Mouse (Mus musculus) C2C12 (cell line): ENCODE data around the gene Osbpl9. TPM values are rescaled to one million over a fixed set of nuclear protein-coding genes. Genes with fewer than 3 reads are reported as not detected.

ENCODE experiments used
- H3K27me3 ChIP-seq: one replicate; pipeline ENCODE4 v1.6.1; 2011; ENCODE audit not compliant: control insufficient read depth, insufficient read depth, insufficient read length
- H3K36me3 ChIP-seq: one replicate; pipeline ENCODE4 v1.6.1; 2011; ENCODE audit not compliant: control insufficient read depth, insufficient read depth
- H3K4me3 ChIP-seq: one replicate; pipeline ENCODE4 v1.5.1; 2011; ENCODE audit warnings: mild to moderate bottlenecking, control low read depth; ENCODE audit not compliant: poor library complexity, insufficient read depth, severe bottlenecking
- H3K79me2 ChIP-seq: one replicate; pipeline ENCODE4 v1.6.1; 2011; ENCODE audit not compliant: control insufficient read depth, insufficient read depth
- H3K79me3 ChIP-seq: one replicate; pipeline ENCODE4 v1.6.1; 2011; ENCODE audit warnings: low read depth, control low read depth
- H3ac ChIP-seq: one replicate; pipeline ENCODE3; 2011; ENCODE audit warnings: low read depth; ENCODE audit not compliant: control insufficient read depth, insufficient read length
- CEBPB ChIP-seq: IDR thresholded peaks from one replicate; pipeline ENCODE4 v1.6.1; 2011; ENCODE audit warnings: low read depth, mild to moderate bottlenecking, control low read depth, moderate library complexity
- CTCF ChIP-seq: IDR thresholded peaks from one replicate; pipeline ENCODE4 v1.5.1; 2011; ENCODE audit not compliant: control insufficient read depth, insufficient read depth, insufficient read length
- FOSL1 ChIP-seq: IDR thresholded peaks from one replicate; pipeline ENCODE4 v1.8.0; 2011; ENCODE audit warnings: mild to moderate bottlenecking, low read length; ENCODE audit not compliant: poor library complexity, insufficient read depth, severe bottlenecking
- MAX ChIP-seq: IDR thresholded peaks from one replicate; pipeline ENCODE4 v1.6.1; 2011; ENCODE audit warnings: mild to moderate bottlenecking, control low read depth
- MYOD1 ChIP-seq: IDR thresholded peaks from one replicate; pipeline ENCODE4 v1.6.1; 2011; ENCODE audit warnings: low read depth; ENCODE audit not compliant: control insufficient read depth, insufficient read length
- MYOG ChIP-seq: IDR thresholded peaks from one replicate; pipeline ENCODE4 v1.6.1; 2011; ENCODE audit not compliant: control insufficient read depth, insufficient read length; ENCODE audit errors: extremely low read depth
- USF1 ChIP-seq: IDR thresholded peaks from one replicate; pipeline ENCODE4 v1.6.1; 2011; ENCODE audit warnings: low read depth, mild to moderate bottlenecking, control low read depth, moderate library complexity
- long read RNA-seq, 2 experiments: library from polyadenylated mRNA; unstranded; transcript quantifications; one replicate each; pipeline ENCODE4 v2.0.0; 2019 to 2020
- polyA plus RNA-seq: library from polyadenylated mRNA; unstranded; fragments of >200 nt; fragmentation: generic; extraction: Trizol; gene quantifications from one replicate; pipeline ENCODE4 v1.2.1, GENCODE M21; 2012; ENCODE audit warnings: missing spikeins

The Osbpl9 gene
- polyA plus RNA-seq = 27.2 TPM
- long read RNA-seq, experiment 1, transcript Osbpl9-201 (24 exons, 2,871 nt) = minor isoform, 15 of 104 reads
- long read RNA-seq, experiment 1, transcript Osbpl9-202 (21 exons, 3,134 nt) = major isoform, 38 of 104 reads
- long read RNA-seq, experiment 1, transcript Osbpl9-213 (20 exons, 2,604 nt) = minor isoform, 14 of 104 reads
- long read RNA-seq, experiment 1, partial matches to known transcripts = 16 of 104 reads
- long read RNA-seq, experiment 1, other reads (novel, unspliced or antisense) = 18 of 104 reads
- long read RNA-seq, experiment 2, transcript Osbpl9-201 (24 exons, 2,871 nt) = minor isoform, 106 of 700 reads
- long read RNA-seq, experiment 2, transcript Osbpl9-213 (20 exons, 2,604 nt) = minor isoform, 199 of 700 reads
- long read RNA-seq, experiment 2, transcript Osbpl9-218 (23 exons, 2,408 nt) = minor isoform, 80 of 700 reads
- long read RNA-seq, experiment 2, transcript Osbpl9-202 (21 exons, 3,134 nt) = major isoform, 220 of 700 reads
- long read RNA-seq, experiment 2, partial matches to known transcripts = 22 of 700 reads
- long read RNA-seq, experiment 2, other reads (novel, unspliced or antisense) = 68 of 700 reads

DNA sequence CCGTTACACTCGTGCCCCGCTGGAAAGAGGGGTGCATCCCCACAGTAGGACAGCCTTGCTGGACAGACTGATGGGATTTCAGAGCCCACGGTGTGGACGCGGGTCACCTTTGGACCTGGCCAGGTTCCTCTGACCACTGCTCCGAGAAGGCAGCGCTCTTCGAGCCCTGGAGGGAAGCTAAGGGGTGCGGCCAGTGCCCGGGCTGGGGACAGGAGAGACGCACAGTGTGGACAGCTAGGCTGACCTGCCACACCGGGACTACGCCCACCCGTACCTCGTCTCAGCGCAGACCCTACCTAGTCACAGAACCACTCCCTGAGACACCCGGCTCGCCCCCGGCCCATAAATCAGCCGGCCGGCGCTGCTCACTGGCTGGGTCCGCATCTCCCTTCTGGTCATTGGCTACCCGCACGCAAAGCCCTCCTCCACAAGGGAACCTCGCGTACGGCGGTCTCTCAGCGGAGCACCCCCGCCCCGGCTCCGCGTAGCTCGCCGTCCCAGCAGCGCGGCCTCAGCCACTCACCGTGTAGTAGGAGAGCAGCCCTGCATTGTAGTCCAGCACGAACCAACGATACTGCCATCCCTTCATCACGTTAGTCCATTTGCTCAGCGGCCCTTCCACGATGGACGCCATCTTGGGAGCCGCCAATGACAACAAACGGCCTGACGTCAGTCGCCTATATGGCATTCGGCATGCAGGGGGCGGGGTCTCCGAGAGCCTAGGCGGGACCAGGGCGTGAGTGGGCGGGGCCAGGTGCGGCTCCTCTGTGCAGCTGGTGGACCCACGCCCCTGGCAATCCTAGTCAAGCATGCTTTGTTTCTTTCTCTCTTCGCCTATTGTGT lies at the start of gene Osbpl9:
Gene Osbpl9 (minus strand): TSS at position 691 of the 843 bp plus-strand sequence.
- peaks cover 11% of the 10 kb centered on the region for H3K79me3 ChIP-seq
- peaks cover 34% of the 10 kb centered on the region for H3K79me2 ChIP-seq
- H3K27me3 ChIP-seq = no peaks in the 10 kb centered on the region
- H3ac ChIP-seq = peak within 1 kb of the TSS; percentile 76
- TF ChIP-seq MYOG = no peak
- TF ChIP-seq MYOD1 = no peak
- no peak for TF ChIP-seq USF1
- no peak for TF ChIP-seq CTCF
- peak; percentile 33 for TF ChIP-seq MAX
- H3K36me3 ChIP-seq = no peaks in the 10 kb centered on the region
- H3K4me3 ChIP-seq = peak within 1 kb of the TSS; percentile 78

GRCm38 (mm10) chr4:109251605-109252004 lies 49.5 kb upstream of the Osbpl9 start:
- Histone ChIP-seq H3K4me3 (no peak overlapping the region), H3K79me2 (no peaks in the 10 kb centered on the region), H3ac (no peak overlapping the region), H3K27me3 (no peaks in the 10 kb centered on the region), H3K36me3 (no peaks in the 10 kb centered on the region), H3K79me3 (no peaks in the 10 kb centered on the region)
- TF ChIP-seq MYOD1 (no peak), FOSL1 (no peak), CTCF (peak; percentile 58)

- H3K36me3 ChIP-seq = no peaks in the 10 kb centered on the region
- H3K79me2 ChIP-seq = no peaks in the 10 kb centered on the region
- H3K27me3 ChIP-seq = no peaks in the 10 kb centered on the region
- no peaks in the 10 kb centered on the region for H3K79me3 ChIP-seq
- no peak overlapping the region for H3ac ChIP-seq
- no peak overlapping the region for H3K4me3 ChIP-seq
- no peak for TF ChIP-seq CTCF
- TF ChIP-seq MYOD1 = no peak
- no peak for TF ChIP-seq CEBPB
- TF ChIP-seq FOSL1 = no peak
- TF ChIP-seq MAX = no peak
- no peak for TF ChIP-seq USF1
- TF ChIP-seq MYOG = no peak
Observed at GRCm38 (mm10) chr4:109245016-109245620, 43.0 kb upstream of the Osbpl9 start.

GRCm38 (mm10) chr4:109244506-109244905 lies 42.4 kb upstream of the Osbpl9 start:
- no peak overlapping the region for H3K4me3 ChIP-seq
- no peak overlapping the region for H3ac ChIP-seq
- no peaks in the 10 kb centered on the region for H3K36me3 ChIP-seq
- H3K79me2 ChIP-seq = no peaks in the 10 kb centered on the region
- no peaks in the 10 kb centered on the region for H3K79me3 ChIP-seq
- H3K27me3 ChIP-seq = no peaks in the 10 kb centered on the region
- TF ChIP-seq CTCF (no peak), USF1 (no peak), MYOD1 (no peak), CEBPB (no peak), FOSL1 (no peak), MAX (no peak)

GRCm38 (mm10) chr4:109241934-109242333 lies 39.9 kb upstream of the Osbpl9 start:
- H3K79me3 ChIP-seq = no peaks in the 10 kb centered on the region
- no peaks in the 10 kb centered on the region for H3K79me2 ChIP-seq
- no peak overlapping the region for H3ac ChIP-seq
- H3K27me3 ChIP-seq = no peaks in the 10 kb centered on the region
- TF ChIP-seq CTCF (no peak), MAX (no peak), MYOD1 (no peak), FOSL1 (no peak), CEBPB (no peak), USF1 (no peak), MYOG (no peak)
- no peaks in the 10 kb centered on the region for H3K36me3 ChIP-seq
- H3K4me3 ChIP-seq = no peak overlapping the region
